Mouse (Mus musculus): ENCODE measurements around the gene Tbc1d22a.

GRCm38 (mm10) chr15:86229623-86230022 is 15.4 kb downstream of the Tbc1d22a start:
- TF ChIP-seq POLR2A (IDR thresholded peaks at IDR 0.05; ENCODE audit: borderline replicate concordance, extremely low read depth, low read depth, low read length) = no peak
- no peak for TF ChIP-seq CTCF (IDR thresholded peaks at IDR 0.05; ENCODE audit: insufficient read depth, low read length)
